Mouse (Mus musculus): ENCODE measurements around the gene Eif4b. TPM values are rescaled to one million over a fixed set of nuclear protein-coding genes. Genes with fewer than 3 reads are reported as not detected.
"Not testable (repeated sequence)": the region's sequence is repeated elsewhere in the genome, so short reads cannot be mapped to it uniquely, and the experiment has no call there.

Gene Eif4b
- polyA plus RNA-seq, 1 experiment from 2014 or later: 107 TPM

DNA sequence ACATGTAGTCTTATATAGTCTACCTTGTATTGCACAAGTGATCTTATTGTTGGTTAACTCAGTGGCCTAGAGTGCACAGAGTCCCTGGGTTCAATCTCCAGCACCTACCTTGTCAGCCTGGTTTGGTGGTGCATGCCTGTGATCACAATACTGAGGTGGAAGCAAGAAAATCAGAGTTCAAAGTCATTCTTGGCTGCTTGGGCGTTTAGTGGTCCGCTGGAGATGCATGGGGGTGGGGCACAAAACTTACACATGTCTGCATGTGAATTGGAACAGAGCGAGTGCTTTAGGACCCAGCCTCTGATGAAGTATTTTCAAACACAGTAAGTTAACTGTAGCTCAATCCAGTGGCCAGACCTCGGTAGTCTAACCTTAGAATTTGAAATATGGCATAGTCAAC, 5.6 kb downstream of the Eif4b start:
- no peak overlapping the region for H3K4me2 ChIP-seq (replicated peaks)
- H3K36me3 ChIP-seq: peaks cover 22% of the 10 kb centered on the region
- H3K9me3 ChIP-seq (replicated peaks): no peaks in the 10 kb centered on the region
- no peak overlapping the region for H3K27ac ChIP-seq (replicated peaks)
- ATAC-seq (ENCODE audit: insufficient number of reproducible peaks, low FRiP score, low TSS enrichment, low read depth): no peak
- no peak overlapping the region for H3K9ac ChIP-seq
- H3K27me3 ChIP-seq: no peaks in the 10 kb centered on the region
- whole genome bisulfite sequencing: 67% methylated on average over 4 of the region's 4 CpGs
- H3K4me3 ChIP-seq (replicated peaks): no peak overlapping the region
- H3K4me1 ChIP-seq: peaks cover 22% of the 10 kb centered on the region

DNA sequence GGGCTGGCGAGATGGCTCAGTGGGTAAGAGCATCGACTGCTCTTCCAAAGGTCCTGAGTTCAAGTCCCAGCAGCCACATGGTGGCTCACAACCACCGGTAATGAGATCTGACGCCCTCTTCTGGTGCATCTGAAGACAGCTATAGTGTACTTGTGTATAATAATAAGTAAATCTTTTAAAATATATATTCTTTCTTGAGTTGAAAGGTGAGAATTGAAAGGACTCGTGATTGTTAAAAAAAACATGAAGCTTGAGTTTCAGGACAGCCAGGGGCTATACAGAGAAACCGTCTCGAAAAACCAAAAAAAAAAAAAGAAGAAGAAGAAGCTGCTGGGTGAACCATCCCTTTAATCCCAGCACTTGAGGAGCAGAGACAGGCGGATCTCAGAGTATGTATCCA, 6.4 kb downstream of the Eif4b start:
- not testable (repeated sequence) for H3K4me2 ChIP-seq (replicated peaks); ATAC-seq (ENCODE audit: insufficient number of reproducible peaks, low FRiP score, low TSS enrichment, low read depth); H3K9ac ChIP-seq; H3K27ac ChIP-seq (replicated peaks); H3K27me3 ChIP-seq; H3K4me3 ChIP-seq (replicated peaks); H3K9me3 ChIP-seq (replicated peaks)
- WGBS: 60% methylated on average over 8 of the region's 8 CpGs
- H3K4me1 ChIP-seq: peaks cover 19% of the 10 kb centered on the region
- peaks cover 29% of the 10 kb centered on the region for H3K36me3 ChIP-seq

DNA sequence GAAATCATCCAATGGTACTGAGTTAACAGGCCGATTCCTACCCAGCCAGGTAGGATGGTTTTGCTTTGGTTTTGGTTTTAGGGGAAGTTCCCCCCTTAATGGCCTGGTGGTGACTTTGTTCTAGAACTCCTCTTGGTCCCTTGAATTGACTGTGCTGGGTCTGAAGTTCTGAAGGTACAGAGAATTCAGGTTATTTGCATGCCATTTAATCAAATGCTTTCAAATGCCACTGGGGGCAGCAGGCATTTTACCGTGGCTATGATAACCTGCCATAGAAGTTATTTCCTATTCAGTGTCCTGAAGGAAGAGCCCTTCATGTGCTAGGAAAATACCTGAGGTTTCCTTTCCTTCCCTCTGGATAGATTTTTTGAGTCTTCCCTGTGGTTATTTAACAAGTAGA, 6.9 kb downstream of the Eif4b start:
- Histone ChIP-seq H3K4me1 (peaks cover 14% of the 10 kb centered on the region), H3K36me3 (peaks cover 32% of the 10 kb centered on the region), H3K27ac (replicated peaks) (no peak overlapping the region), H3K4me2 (replicated peaks) (no peak overlapping the region), H3K27me3 (no peaks in the 10 kb centered on the region), H3K9ac (no peak overlapping the region), H3K4me3 (replicated peaks) (no peak overlapping the region), H3K9me3 (replicated peaks) (no peaks in the 10 kb centered on the region)
- ATAC-seq (ENCODE audit: insufficient number of reproducible peaks, low FRiP score, low TSS enrichment, low read depth): no peak
- 60% methylated on average over 2 of the region's 2 CpGs for WGBS

DNA sequence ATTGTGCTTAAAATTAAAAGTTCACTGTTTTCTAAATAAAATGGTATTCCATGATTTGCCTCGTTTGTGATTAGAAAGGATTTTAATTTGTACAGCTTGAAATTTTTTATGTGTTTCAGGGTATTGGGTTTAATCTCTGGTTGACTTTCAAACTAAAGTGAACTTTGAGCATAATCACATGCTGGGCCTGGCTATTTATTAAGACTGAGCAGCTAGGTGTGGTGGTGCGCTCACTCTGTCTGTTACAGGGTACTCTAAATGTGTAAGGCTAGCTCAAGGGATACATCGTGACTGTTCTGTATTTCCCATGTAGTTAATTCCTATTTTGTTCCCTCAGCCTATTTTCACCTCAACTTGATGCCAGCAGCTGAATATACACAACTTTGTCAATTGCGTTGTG, 8.6 kb downstream of the Eif4b start:
- no peak overlapping the region for H3K4me3 ChIP-seq (replicated peaks)
- no peak overlapping the region for H3K4me2 ChIP-seq (replicated peaks)
- no peak for ATAC-seq (ENCODE audit: insufficient number of reproducible peaks, low FRiP score, low TSS enrichment, low read depth)
- H3K36me3 ChIP-seq: peaks cover 48% of the 10 kb centered on the region
- H3K4me1 ChIP-seq: 0 out of 2 replicates have a peak, but pooled peaks cover 5% of the 10 kb centered on the region
- WGBS: 89% methylated on average over 4 of the region's 4 CpGs
- H3K9me3 ChIP-seq (replicated peaks): no peaks in the 10 kb centered on the region
- H3K9ac ChIP-seq: no peak overlapping the region
- no peaks in the 10 kb centered on the region for H3K27me3 ChIP-seq
- no peak overlapping the region for H3K27ac ChIP-seq (replicated peaks)

DNA sequence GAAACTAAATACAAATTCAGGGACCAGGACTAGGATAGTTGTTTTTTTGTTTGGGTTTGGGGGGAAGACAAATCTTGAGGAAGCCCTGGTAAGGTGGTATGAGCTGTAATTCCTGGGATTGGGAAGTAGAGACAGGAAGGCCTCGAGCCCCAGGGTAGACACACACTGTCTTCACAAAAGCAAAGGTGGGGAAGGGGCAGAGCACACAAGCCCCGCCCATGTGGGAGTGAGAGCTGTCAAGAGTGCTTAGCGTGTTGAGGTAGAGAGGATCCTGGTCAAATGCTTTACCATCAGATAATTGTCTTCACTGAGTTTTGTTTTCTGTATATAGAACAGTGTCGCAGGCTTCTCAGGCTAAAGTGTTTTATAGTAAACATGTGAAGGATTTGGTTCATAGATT, 9.5 kb downstream of the Eif4b start:
- Histone ChIP-seq H3K4me3 (replicated peaks) (no peak overlapping the region), H3K27me3 (no peaks in the 10 kb centered on the region), H3K4me1 (0 out of 2 replicates have a peak, but pooled peaks cover 5% of the 10 kb centered on the region), H3K4me2 (replicated peaks) (no peak overlapping the region), H3K9ac (no peak overlapping the region), H3K36me3 (peaks cover 57% of the 10 kb centered on the region), H3K27ac (replicated peaks) (no peak overlapping the region), H3K9me3 (replicated peaks) (no peaks in the 10 kb centered on the region)
- ATAC-seq (ENCODE audit: insufficient number of reproducible peaks, low FRiP score, low TSS enrichment, low read depth): no peak
- WGBS: 77% methylated on average over 4 of the region's 4 CpGs

DNA sequence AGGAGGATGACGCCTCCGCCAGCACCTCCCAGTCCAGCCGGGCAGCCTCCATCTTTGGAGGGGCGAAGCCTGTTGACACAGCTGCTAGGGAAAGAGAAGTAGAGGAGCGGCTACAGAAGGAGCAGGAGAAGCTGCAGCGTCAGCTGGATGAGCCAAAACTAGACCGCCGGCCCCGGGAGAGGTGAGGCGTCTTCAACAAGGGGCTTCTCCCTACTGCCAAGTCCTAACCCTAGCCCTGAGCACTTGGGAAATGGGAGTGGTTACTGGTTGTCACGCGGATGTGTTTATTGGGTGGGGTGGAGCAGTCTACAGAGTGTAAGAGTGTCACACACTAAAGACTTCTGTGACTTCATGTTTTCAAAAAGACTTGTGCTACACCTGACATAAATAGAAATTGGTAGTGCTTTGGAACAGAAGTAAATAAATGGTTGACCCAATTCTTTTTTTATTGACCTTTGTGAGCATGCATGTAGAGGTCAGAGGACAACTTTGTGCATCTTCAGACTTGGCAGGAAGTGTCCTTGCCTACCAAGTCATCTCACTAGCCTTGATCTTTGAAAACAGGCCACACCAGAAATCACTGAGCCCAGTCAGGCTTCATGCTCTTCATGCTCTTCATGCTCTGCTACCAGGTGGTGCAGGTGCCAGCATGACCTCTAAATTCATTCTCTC, 16.5 kb downstream of the Eif4b start:
- WGBS: 81% methylated on average over 12 of the region's 12 CpGs
- H3K9me3 ChIP-seq (replicated peaks): no peaks in the 10 kb centered on the region
- no peak overlapping the region for H3K27ac ChIP-seq (replicated peaks)
- no peaks in the 10 kb centered on the region for H3K4me1 ChIP-seq
- H3K4me3 ChIP-seq (replicated peaks): no peak overlapping the region
- H3K9ac ChIP-seq: no peak overlapping the region
- H3K27me3 ChIP-seq: no peaks in the 10 kb centered on the region
- no peak for ATAC-seq (ENCODE audit: insufficient number of reproducible peaks, low FRiP score, low TSS enrichment, low read depth)
- H3K36me3 ChIP-seq: peaks cover 98% of the 10 kb centered on the region
- H3K4me2 ChIP-seq (replicated peaks): no peak overlapping the region

DNA sequence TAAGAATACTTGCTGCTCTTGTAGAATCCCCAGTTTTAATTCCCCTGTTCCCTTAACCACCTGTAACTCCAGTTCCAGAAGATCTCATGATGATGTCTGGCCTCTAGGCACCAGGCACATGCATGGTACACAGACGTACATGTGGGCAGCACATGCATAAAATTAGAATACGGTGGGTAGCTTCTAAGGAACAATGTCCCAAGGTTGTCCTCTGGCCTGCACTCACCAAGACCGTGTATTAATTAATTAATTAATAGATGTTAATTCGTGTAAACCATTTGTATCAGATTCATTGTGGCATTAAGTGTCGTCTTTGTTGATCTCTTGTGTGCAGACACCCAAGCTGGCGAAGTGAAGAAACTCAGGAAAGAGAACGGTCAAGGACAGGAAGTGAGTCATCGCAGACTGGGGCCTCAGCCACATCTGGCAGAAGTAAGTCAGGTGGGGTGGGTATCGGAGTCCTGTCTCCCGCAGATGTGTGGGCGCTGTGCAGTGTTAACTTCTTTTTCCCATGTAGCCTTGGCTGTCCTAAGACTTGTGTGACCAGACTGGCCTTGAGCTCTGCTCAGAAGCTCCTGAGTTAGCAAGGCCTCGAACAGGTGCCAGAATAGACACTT, 17.6 kb downstream of the Eif4b start:
- no peak overlapping the region for H3K9ac ChIP-seq
- H3K4me2 ChIP-seq (replicated peaks): no peak overlapping the region
- no peak for ATAC-seq (ENCODE audit: insufficient number of reproducible peaks, low FRiP score, low TSS enrichment, low read depth)
- 73% methylated on average over 12 of the region's 12 CpGs for WGBS
- no peak overlapping the region for H3K4me3 ChIP-seq (replicated peaks)
- H3K36me3 ChIP-seq: peaks cover 99% of the 10 kb centered on the region
- no peaks in the 10 kb centered on the region for H3K27me3 ChIP-seq
- H3K4me1 ChIP-seq: no peaks in the 10 kb centered on the region
- H3K9me3 ChIP-seq (replicated peaks): no peaks in the 10 kb centered on the region
- H3K27ac ChIP-seq (replicated peaks): no peak overlapping the region

DNA sequence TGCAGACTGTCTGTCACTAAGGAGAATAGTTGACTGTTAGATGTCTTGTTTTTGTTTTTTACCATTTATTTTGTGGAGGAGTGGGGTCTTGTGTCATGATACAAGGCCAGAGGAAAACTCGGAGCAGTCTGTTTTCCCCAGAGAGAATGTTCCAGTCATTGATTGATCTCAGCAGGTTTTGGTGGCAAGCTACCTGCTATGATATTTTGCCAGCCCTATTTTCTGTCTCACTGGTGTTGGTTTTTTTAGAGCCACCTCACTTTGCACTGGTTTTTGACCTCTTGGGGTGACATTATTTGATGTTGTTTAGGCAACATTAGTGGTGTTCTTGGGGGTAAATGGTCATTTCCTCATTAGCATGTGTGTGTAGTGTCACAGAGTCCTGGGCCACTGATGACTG, 18.1 kb downstream of the Eif4b start:
- no peak overlapping the region for H3K27ac ChIP-seq (replicated peaks)
- 73% methylated on average over 1 of the region's 1 CpGs for WGBS
- H3K36me3 ChIP-seq: peaks cover 100% of the 10 kb centered on the region
- H3K4me3 ChIP-seq (replicated peaks): no peak overlapping the region
- H3K27me3 ChIP-seq: no peaks in the 10 kb centered on the region
- H3K9ac ChIP-seq: no peak overlapping the region
- H3K4me1 ChIP-seq: no peaks in the 10 kb centered on the region
- H3K9me3 ChIP-seq (replicated peaks): no peaks in the 10 kb centered on the region
- H3K4me2 ChIP-seq (replicated peaks): no peak overlapping the region
- ATAC-seq (ENCODE audit: insufficient number of reproducible peaks, low FRiP score, low TSS enrichment, low read depth): no peak

DNA sequence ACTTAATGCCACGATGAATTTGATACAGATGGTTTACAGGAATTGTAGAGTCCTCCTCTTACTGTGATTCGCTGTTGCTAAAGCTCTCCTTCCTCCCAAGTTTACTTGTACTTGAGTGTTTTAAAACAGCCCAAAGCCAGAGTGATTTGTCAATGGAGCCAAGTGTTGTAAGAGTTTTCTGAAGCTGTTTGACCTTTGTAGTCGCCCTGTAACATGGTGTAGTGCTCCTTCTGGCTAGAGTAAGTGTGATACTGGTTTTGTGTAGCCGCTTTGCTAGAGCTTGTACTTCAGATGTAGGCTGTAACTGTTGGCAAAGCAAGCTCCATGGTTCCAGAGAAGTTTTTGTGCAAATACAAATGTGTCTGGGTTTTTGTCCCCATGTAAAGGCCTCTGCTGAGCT, 18.6 kb downstream of the Eif4b start:
- Histone ChIP-seq H3K4me3 (replicated peaks) (no peak overlapping the region), H3K9me3 (replicated peaks) (no peaks in the 10 kb centered on the region), H3K4me2 (replicated peaks) (no peak overlapping the region), H3K27me3 (no peaks in the 10 kb centered on the region), H3K9ac (no peak overlapping the region), H3K27ac (replicated peaks) (no peak overlapping the region), H3K36me3 (peaks cover 97% of the 10 kb centered on the region), H3K4me1 (peaks cover 2% of the 10 kb centered on the region; the same call in 1 of the 2 replicates)
- 86% methylated on average over 4 of the region's 4 CpGs for WGBS
- no peak for ATAC-seq (ENCODE audit: insufficient number of reproducible peaks, low FRiP score, low TSS enrichment, low read depth)

DNA sequence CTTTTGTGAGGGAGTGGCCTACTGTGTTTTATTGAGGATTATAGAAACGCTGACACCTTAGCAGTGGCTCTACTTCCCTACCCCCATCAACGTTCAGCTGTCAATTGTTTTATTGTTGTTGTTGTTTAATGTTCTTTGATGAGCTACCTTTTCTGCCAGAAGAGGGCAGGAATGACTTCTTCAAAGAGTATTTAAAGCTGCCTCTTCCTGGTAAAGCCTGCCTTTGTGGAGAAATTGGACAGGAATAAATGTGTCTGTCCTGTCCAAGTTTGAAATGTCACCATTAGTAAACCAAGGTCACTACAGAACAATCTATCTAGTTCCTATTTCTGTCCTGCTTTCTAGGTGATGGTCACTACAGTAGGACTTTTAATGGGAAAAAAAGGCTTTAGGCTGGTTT, 20.6 kb downstream of the Eif4b start:
- no peaks in the 10 kb centered on the region for H3K27me3 ChIP-seq
- ATAC-seq (ENCODE audit: insufficient number of reproducible peaks, low FRiP score, low TSS enrichment, low read depth): no peak

DNA sequence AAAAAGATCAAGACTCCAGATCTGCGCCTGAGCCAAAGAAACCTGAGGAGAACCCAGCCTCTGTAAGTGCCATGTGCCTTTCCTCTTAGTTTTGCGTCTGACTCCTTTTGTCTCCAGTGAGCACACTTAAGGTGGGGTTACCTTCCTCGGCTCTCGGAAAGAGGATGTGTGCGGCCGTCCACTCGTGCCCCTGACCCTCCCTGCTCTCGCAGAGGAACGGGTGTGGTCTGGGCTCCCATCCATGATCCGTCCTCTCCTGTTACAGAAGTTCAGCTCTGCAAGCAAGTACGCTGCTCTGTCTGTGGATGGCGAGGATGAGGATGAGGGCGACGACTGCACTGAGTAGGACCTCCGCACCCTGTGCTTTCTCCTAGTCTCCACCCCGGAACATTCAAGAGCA, 21.4 kb downstream of the Eif4b start:
- Histone ChIP-seq H3K9ac (no peak overlapping the region), H3K9me3 (replicated peaks) (no peaks in the 10 kb centered on the region), H3K27ac (replicated peaks) (no peak overlapping the region), H3K4me2 (replicated peaks) (no peak overlapping the region), H3K36me3 (peaks cover 71% of the 10 kb centered on the region), H3K4me3 (replicated peaks) (no peak overlapping the region), H3K4me1 (peaks cover 29% of the 10 kb centered on the region), H3K27me3 (no peaks in the 10 kb centered on the region)
- ATAC-seq (ENCODE audit: insufficient number of reproducible peaks, low FRiP score, low TSS enrichment, low read depth): no peak
- WGBS: 80% methylated on average over 16 of the region's 16 CpGs

More for the DNA sequence above, 20.6 kb downstream of the Eif4b start:
- Histone ChIP-seq H3K4me2 (replicated peaks) (no peak overlapping the region), H3K9me3 (replicated peaks) (no peaks in the 10 kb centered on the region), H3K4me1 (peaks cover 21% of the 10 kb centered on the region), H3K36me3 (peaks cover 79% of the 10 kb centered on the region), H3K4me3 (replicated peaks) (no peak overlapping the region), H3K27ac (replicated peaks) (no peak overlapping the region), H3K9ac (no peak overlapping the region)
- WGBS: 68% methylated on average over 2 of the region's 2 CpGs
